Mouse (Mus musculus) left cerebral cortex, postnatal 4 days (tissue): ENCODE data around the gene Hoxd13. TPM values are rescaled to one million over a fixed set of nuclear protein-coding genes. Genes with fewer than 3 reads are reported as not detected.

Source experiments
- DNase-seq: peaks from one replicate; pipeline ENCODE4 v3.0.0-alpha.2; 2022
- intact Hi-C: fragments of 180-260 bp; cut with DNase I; formaldehyde crosslinking; loops from one replicate; pipeline ENCODE4 v1.15.1; 2025
- total RNA-seq, 2 experiments: library from RNA; stranded (reverse); gene quantifications; 2 replicates each; pipeline ENCODE4 v1.2.3; 2021

Hoxd13 gene
- total RNA-seq, 2 experiments from 2014 or later: not detected

DNA sequence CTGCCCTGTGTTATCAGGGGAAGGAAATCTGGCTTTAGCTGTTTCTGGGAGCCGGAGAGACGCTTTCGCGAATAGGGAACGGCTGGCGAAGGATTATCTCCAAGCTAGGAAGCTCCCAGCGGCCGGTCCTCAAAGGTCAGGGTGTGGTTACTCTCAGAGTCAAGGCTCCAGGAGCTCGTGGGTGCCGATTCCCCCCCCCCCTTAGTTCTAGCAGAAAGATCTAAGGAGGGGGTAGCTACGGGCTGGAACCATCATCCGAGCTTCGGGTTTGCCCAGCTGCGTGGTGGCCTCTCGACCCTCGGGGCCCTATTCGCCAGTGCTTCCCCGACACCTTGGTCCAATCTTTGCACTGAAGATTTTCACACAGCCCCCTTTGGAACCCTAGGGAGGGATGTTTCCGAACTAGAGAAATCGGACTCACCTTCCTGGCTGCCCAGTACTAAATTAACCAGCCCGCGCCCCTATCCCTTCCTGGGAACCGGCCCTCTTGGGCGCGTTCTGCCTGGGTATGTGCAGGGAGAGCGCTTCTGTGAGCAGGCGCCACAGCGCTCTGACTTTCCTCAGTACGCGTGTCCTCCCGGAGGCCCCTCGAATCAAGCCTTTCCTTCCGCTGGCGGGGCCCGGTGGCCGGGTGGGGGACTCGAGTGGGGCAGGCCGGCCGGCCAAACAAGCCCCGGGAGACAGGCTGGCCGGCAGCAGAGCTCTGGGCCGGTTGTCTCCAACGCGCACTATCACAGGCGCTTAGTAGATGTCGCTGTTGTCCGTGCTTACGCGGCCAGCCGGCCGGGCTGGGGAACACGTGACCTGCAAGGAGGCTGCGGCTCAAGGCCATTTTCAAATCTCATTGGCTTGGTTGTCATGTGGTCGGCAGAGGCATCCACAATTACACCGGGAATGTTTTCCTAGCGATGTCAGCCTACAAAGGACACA is 23.2 kb downstream of the Hoxd13 start, which contains the start of gene Hoxd10:
Gene Hoxd10 (plus strand): TSS at position 903 of the 930 bp plus-strand sequence.
- intact Hi-C loops: loop anchor here (10.0 kb wide), 1 partner anchor 1414 kb away; no protein-coding TSS in a partner anchor
- DNase-seq: peak; percentile 52

GRCm38 (mm10) chr2:74691995-74692807 is 24.1 kb downstream of the Hoxd13 start:
- no peak for DNase-seq
- intact Hi-C loops: loop anchor here (10.0 kb wide), 1 partner anchor 1413 kb away; no protein-coding TSS in a partner anchor

GRCm38 (mm10) chr2:74692808-74693431 is 24.8 kb downstream of the Hoxd13 start:
- intact Hi-C loops: loop anchor here (10.0 kb wide), 1 partner anchor 1412 kb away; no protein-coding TSS in a partner anchor

GRCm38 (mm10) chr2:74693432-74693827 is 25.3 kb downstream of the Hoxd13 start:
- intact Hi-C loops: loop anchor here (10.0 kb wide), 1 partner anchor 1411 kb away; no protein-coding TSS in a partner anchor

More at GRCm38 (mm10) chr2:74692808-74693431, 24.8 kb downstream of the Hoxd13 start:
- DNase-seq: no peak

DNA sequence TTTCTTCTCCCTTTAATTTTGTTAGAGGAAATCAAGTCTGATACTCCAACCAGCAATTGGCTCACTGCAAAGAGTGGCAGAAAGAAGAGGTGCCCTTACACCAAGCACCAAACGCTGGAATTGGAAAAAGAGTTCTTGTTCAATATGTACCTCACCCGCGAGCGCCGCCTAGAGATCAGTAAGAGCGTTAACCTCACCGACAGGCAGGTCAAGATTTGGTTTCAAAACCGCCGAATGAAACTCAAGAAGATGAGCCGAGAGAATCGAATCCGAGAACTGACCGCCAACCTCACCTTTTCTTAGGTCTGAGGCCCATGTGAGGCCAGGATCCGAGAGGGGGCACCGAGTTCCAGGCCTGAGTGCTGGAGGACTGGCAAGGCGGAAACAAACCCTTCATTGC is 26.0 kb downstream of the Hoxd13 start:
- intact Hi-C loops: loop anchor here (10.0 kb wide), 1 partner anchor 1411 kb away; no protein-coding TSS in a partner anchor
- DNase-seq: no peak

More at GRCm38 (mm10) chr2:74693432-74693827, 25.3 kb downstream of the Hoxd13 start:
- DNase-seq: no peak

DNA sequence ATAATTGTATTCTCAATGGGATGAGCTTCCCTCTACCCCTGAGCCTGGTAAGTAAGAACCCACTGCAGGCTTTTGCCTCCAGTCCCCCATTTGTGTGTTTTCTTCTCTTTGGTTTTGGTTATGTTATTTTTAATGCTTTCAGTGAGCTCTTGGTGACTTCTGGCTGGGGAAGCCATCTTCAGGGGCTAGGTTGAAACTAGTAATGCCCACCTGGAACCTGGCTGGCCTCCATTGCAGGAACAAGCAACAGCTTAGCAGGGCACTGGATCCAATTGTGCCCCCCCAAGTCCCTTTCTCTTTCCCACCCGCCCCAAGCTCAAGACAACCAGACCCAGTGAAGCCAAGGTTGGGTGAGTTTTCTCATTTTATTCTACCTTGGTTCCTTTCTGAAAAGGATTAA is 27.3 kb downstream of the Hoxd13 start:
- DNase-seq: no peak
- intact Hi-C loops: loop anchor here (10.0 kb wide), 1 partner anchor 1409 kb away; no protein-coding TSS in a partner anchor

DNA sequence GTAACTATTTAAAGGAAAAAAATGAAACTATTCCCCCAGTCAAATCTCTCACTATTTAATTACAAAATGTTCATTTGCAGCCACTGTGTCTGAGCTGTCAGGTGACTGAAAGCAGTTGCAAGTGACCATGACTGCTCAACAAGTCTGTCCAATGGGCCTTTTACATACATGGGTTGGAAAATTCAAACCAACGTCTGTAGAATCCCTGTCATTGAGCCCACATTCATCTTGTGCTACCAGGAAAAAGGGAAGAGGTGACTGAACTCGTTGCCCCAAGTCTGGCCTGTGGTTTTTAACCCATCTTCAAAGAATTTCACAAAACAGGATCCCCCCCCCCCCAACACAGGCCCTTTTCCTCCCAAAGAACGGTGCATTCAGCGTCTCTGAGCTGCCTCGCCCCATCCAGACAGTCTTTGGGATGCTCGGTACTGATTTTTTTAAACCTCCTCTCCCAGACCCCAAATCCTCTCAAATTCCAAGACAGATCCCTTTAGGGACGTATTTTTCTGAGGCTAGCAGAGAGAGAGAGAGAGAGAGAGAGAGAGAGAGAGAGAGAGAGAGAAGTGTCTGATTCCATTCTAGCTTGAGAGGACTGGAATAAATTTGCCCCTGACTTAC is 27.8 kb downstream of the Hoxd13 start:
- intact Hi-C loops: loop anchor here (10.0 kb wide), 1 partner anchor 1409 kb away; no protein-coding TSS in a partner anchor
- DNase-seq: no peak

DNA sequence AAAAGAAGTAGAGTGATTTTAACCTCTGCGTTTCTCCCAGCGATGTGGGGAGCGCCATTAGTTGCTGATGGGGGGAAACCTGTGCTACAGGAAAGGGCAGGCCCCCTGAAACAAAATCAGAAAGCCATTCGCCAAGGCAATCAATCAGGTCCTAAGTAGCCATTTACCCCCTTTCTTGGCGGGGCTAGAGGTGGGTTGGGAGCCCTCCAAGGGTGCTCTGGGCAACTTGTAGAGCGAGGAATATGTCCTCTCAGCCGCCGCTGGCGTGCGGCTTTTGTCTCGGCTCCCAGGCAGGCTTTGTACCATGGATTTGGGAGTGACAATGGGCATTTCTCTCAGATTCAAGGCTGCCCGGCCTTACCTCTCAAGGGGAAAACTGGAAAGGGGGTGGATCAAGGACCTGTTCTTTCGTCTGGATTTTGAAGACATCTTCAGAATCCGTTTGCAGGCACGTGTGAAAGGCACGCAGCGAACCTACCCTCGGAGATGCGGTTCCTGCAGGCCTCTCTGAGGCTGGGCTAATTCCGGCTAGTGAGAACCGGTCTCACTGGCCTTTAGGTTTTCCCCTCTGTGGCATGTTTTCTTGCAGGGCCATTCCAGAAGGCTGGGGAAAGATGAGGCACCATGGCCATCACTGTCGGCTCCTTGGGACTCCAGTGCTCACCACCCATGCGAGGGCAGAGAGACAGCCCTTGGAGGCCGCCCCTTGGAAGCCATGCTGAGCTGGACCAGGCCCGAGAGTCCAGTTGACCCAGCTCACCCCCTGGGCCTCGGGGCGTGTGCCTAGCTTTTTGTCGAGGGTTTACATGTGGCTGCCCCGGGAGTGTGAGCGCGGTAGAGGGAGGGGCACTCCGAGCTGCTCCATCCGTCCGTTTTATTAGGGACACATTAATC is 28.6 kb downstream of the Hoxd13 start:
- no peak for DNase-seq
- intact Hi-C loops: loop anchor here (10.0 kb wide), 1 partner anchor 1408 kb away; no protein-coding TSS in a partner anchor

- no peak for DNase-seq
- intact Hi-C loops: loop anchor here (10.0 kb wide), 1 partner anchor 1407 kb away; no protein-coding TSS in a partner anchor
These were observed 29.5 kb downstream of the Hoxd13 start, which contains the start of gene Hoxd9 for GRCm38 (mm10) chr2:74697567-74698121. Gene Hoxd9 (plus strand): TSS chr2:74697727.

- intact Hi-C loops: loop anchor here (10.0 kb wide), 1 partner anchor 1406 kb away; no protein-coding TSS in a partner anchor
- DNase-seq: no peak
These were observed 30.3 kb downstream of the Hoxd13 start for GRCm38 (mm10) chr2:74698201-74699052.

DNA sequence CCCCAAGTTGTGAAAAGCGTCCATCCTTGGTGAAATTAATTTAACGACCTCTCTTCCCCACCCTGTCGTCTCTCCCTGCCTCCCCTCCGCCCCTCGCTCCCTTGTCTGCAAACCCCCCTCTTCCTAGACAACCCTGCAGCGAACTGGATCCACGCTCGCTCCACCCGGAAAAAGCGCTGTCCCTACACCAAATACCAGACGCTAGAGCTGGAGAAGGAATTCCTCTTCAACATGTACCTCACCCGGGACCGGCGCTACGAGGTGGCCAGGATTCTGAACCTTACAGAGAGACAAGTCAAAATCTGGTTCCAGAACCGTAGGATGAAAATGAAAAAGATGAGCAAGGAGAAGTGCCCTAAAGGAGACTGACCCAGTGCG is 30.9 kb downstream of the Hoxd13 start:
- intact Hi-C loops: loop anchor here (10.0 kb wide), 1 partner anchor 1406 kb away; no protein-coding TSS in a partner anchor
- DNase-seq: no peak

- DNase-seq: no peak
- intact Hi-C loops: loop anchor here (5.0 to 10.0 kb wide), 2 partner anchors 437 to 1405 kb away; no protein-coding TSS in a partner anchor
These were observed 31.8 kb downstream of the Hoxd13 start for GRCm38 (mm10) chr2:74699664-74700545.

DNA sequence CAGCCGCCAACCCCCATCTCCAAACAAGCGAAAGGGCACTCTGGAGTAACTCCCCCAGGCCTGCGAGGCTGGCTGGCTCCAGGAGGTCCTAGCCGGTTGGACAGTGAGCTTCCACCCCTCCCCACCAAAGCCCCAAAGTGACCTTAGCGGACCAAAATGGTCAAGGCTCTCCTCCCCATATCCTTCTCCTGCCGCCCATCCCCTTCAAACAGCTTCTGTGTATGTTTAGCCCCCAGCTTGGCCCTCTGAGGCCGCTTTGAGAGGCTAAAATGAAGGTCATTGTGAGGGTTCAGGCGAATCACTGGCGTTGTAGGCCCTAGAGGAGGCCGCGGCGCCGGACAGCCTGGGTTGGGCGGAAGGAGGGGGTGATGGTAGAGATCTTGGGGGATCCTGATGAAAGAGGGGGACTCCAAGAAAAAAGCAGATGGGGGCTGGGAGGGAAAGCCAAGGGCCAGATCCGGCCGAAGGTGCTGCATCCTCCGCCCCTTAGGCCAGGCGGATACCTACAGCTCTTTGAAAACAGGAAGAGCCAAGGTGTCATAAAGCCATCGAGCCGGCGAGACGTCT is 32.5 kb downstream of the Hoxd13 start:
- DNase-seq: no peak
- intact Hi-C loops: loop anchor here (5.0 kb wide), 1 partner anchor 437 kb away; no protein-coding TSS in a partner anchor

- peak; percentile 79 for DNase-seq
- intact Hi-C loops: loop anchor here (1.0 to 5.0 kb wide), 2 partner anchors 435 to 886 kb away; no protein-coding TSS in a partner anchor
These were observed 34.1 kb downstream of the Hoxd13 start for GRCm38 (mm10) chr2:74701949-74702819.

DNA sequence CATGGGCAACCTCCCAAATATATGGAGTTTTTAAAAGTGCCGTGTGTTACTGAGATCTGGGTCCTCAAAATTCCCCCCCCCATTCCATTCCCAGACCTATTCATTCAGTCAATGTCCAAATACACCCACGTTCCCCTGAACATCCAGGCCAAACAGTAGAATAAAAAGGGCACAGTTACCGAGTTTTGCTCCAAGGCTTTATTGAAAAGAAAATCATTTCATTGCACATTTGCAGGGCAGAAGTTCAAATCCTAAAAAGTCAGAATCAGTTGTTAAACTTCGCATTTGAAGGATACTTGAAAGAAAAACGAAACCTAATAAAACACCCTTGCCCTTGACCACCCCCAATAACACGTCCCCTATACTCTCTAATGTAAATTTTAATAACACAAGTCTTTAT is 34.7 kb downstream of the Hoxd13 start:
- intact Hi-C loops: loop anchor here (1.0 to 5.0 kb wide), 2 partner anchors 434 to 885 kb away; no protein-coding TSS in a partner anchor
- DNase-seq: no peak
